Mouse (Mus musculus) lung, adult 2 months (tissue): ENCODE measurements around the gene Ythdf1.

Experiments
- CTCF ChIP-seq: fragments of 200-500 bp; IDR thresholded peaks from 2 replicates; pipeline ENCODE4 v1.5.1; 2011; ENCODE audit warnings: mild to moderate bottlenecking, low read length, control low read depth; ENCODE audit not compliant: insufficient read depth
- POLR2A ChIP-seq: fragments of 200-500 bp; IDR thresholded peaks from 2 replicates; pipeline ENCODE4 v1.6.1; 2011; ENCODE audit warnings: low read depth, mild to moderate bottlenecking, control low read depth, low read length, borderline replicate concordance; ENCODE audit errors: extremely low read depth

- no peak for TF ChIP-seq POLR2A
- no peak for TF ChIP-seq CTCF
Observed at GRCm38 (mm10) chr2:180889921-180890280, 30.8 kb downstream of the Ythdf1 start.
